ENCODE assay signal across 9 mouse cellular contexts in genomic region chr1:134777936-134778548, GRCm38 (mm10).
DNase-seq lines count a peak whose midpoint lies in the region; ATAC-seq and TF ChIP-seq lines count a peak whose summit lies in the region.
"Had no signal": no experiment of that assay in that cellular context is flagged by ENCODE, and none has a peak within 500 bp of the region (broad histone marks: within the 10 kb centered on the region; RNA-seq: fewer than 3 reads in every experiment).

No protein-coding gene starts in this region.

- H3K4me1 ChIP-seq in cerebellum, adult 2 months (ENCODE audit: control insufficient read depth, insufficient read depth, low read length) = peaks cover 5% of the 10 kb centered on the region; the same call in 1 of the 2 replicates
- peaks cover 18% of the 10 kb centered on the region for H3K4me1 ChIP-seq in lung, embryonic 14.5 days (ENCODE audit: insufficient read depth)
- peaks cover 16% of the 10 kb centered on the region; the same call in 1 of the 2 replicates for H3K4me1 ChIP-seq in limb, embryonic 15.5 days

- H3K4me2 ChIP-seq in lung, embryonic 14.5 days = no peak overlapping the region
- no peak overlapping the region for H3K4me2 ChIP-seq in limb, embryonic 15.5 days

- no peak for TF ChIP-seq POLR2A in cerebellum, adult 2 months (IDR thresholded peaks at IDR 0.05; ENCODE audit: borderline replicate concordance, insufficient read depth, low read length)

- no peak for ATAC-seq in lung, embryonic 14.5 days (ENCODE audit: insufficient read depth)
- no peak for ATAC-seq in limb, embryonic 15.5 days (ENCODE audit: insufficient number of reproducible peaks, low FRiP score, low TSS enrichment, low read depth)
- ATAC-seq: hindbrain, embryonic 16.5 days had no signal

- WGBS in cerebellum, adult 2 months = 33% methylated on average over 13 of the region's 13 CpGs
- 73% methylated on average over 13 of the region's 13 CpGs for WGBS in lung, embryonic 14.5 days
- WGBS in limb, embryonic 15.5 days = 54% methylated on average over 13 of the region's 13 CpGs

- H3K36me3 ChIP-seq in lung, embryonic 14.5 days (ENCODE audit: insufficient read depth) = peaks cover 10% of the 10 kb centered on the region; the same call in 1 of the 2 replicates
- 0 out of 2 replicates have a peak, but pooled peaks cover 7% of the 10 kb centered on the region for H3K36me3 ChIP-seq in limb, embryonic 15.5 days

- no peak for TF ChIP-seq CTCF in cerebellum, adult 2 months (IDR thresholded peaks at IDR 0.05; ENCODE audit: borderline replicate concordance, insufficient read depth, low read depth, low read length)
- TF ChIP-seq CTCF in lung, embryonic 14.5 days (IDR thresholded peaks at IDR 0.05; ENCODE audit: low read depth) = no peak

- no peak overlapping the region for H3K9ac ChIP-seq in lung, embryonic 14.5 days
- no peak overlapping the region for H3K9ac ChIP-seq in limb, embryonic 15.5 days

- no peaks in the 10 kb centered on the region for H3K9me3 ChIP-seq in lung, embryonic 14.5 days (ENCODE audit: low read depth, low read length)
- H3K9me3 ChIP-seq in limb, embryonic 15.5 days = no peaks in the 10 kb centered on the region

- H3K27ac ChIP-seq in cerebellum, adult 2 months (ENCODE audit: insufficient read depth, low read length) = no peak overlapping the region
- peak overlapping the region; percentile 18; the same call in 1 of the 2 replicates for H3K27ac ChIP-seq in lung, embryonic 14.5 days (ENCODE audit: low read depth)
- peak overlapping the region; percentile 6; the same call in 1 of the 2 replicates for H3K27ac ChIP-seq in limb, embryonic 15.5 days

- H3K4me3 ChIP-seq in cerebellum, adult 2 months (replicated peaks; ENCODE audit: insufficient read depth, low read depth, low read length) = no peak overlapping the region
- H3K4me3 ChIP-seq in lung, embryonic 14.5 days (ENCODE audit: low read depth, low read length) = no peak overlapping the region
- H3K4me3 ChIP-seq in limb, embryonic 15.5 days = no peak overlapping the region

- DNase-seq in cerebellum, adult 2 months = peak; percentile 48 to 50
- no peak for DNase-seq in cerebellum, postnatal 4 days (ENCODE audit: low spot score in 2 of 2)
- DNase-seq in lung, embryonic 14.5 days = no peak
- DNase-seq in lung, postnatal 4 days = no peak
- peak; percentile 45 for DNase-seq in thymus, postnatal 0 days (ENCODE audit: low spot score)
- no peak for DNase-seq in kidney, postnatal 25 days
- DNase-seq in lung, postnatal 10 days = no peak

- no peaks in the 10 kb centered on the region for H3K27me3 ChIP-seq in cerebellum, adult 2 months (ENCODE audit: control insufficient read depth, insufficient read depth, low read length)
- no peaks in the 10 kb centered on the region for H3K27me3 ChIP-seq in lung, embryonic 14.5 days (ENCODE audit: insufficient read depth, low read length)
- no peaks in the 10 kb centered on the region for H3K27me3 ChIP-seq in limb, embryonic 15.5 days

Comparison
In these comparisons a context has a peak if more than half of its experiments do, and no peak if none do; other contexts are left out.
1. DNase-seq: peak in cerebellum, adult 2 months (2 of 2) and thymus, postnatal 0 days (single experiment); none in cerebellum, postnatal 4 days (0 of 2), lung, embryonic 14.5 days (single experiment), lung, postnatal 4 days (0 of 2), kidney, postnatal 25 days (0 of 2) and lung, postnatal 10 days (single experiment).